Mouse (Mus musculus) urinary bladder, adult 2 months (tissue): ENCODE data around the gene Zfp287. TPM values are rescaled to one million over a fixed set of nuclear protein-coding genes. Genes with fewer than 3 reads are reported as not detected.

ENCODE experiments used
- DNase-seq: peaks from one replicate; pipeline ENCODE4 v3.0.0; 2022; ENCODE audit warnings: low spot score
- polyA plus RNA-seq: library from polyadenylated mRNA; depleted of rRNA; stranded (reverse); fragments of >200 nt; gene quantifications from 2 replicates; pipeline ENCODE4 v1.2.3, GENCODE M21; 2012; rRNA removed

Gene Zfp287
- polyA plus RNA-seq, 1 experiment: 5.4 TPM

DNA sequence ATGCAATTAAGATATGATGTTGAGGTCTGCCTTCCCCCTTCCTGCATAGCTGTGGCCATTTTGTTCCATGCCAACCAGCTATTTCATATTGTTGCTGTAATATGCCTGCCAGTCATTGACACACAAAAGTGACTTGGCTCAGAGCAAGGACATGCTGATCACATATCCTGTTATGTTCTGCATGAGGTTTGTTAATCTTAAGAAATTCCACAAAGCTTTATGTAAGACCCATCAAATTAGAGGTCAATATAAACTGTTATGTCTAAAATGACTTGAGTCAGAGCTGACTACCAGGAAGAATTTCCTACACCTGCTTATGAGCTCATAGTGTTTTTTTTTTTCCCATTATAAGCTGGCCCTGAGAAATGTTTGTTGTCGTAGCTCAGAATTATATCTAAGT, 30.5 kb downstream of the Zfp287 start:
- DNase-seq: no peak

DNA sequence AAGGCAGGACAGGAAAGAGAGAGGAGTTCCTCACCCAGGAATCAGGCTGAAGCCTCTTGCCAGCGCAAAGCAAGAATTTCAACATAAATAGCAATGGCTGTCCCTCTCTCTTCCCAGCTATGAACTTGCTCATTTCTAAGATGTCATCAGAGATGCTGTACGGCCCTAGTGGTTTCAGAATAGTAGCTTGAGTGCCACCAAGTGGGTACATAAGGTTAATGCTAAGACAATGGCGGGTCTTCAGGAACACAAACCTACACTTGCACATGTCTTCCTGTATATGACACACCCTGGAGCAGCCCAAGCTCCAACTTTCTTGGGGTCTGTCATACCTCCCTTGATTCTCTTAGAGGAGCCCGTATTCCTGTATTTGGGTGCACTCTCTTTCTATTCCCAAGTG, 32.0 kb downstream of the Zfp287 start:
- DNase-seq: no peak

DNA sequence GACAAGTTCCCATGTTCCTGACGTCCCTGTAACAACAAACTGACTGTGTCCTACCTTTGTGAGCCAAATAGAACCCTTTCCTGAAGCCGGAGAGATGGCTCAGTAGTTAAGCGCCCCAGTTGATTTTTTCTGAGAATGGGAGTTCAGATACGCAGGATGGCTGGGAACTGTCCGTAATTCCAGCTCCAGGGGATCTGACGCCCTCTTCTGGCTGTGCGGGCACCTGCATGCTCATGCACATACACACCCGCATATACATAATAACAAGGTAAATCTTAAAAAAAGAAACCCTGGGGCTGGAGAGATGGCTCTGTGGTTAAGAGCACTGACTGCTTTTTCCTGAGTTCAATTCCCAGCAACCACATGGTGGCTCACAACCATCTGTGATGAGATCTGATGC, 36.6 kb downstream of the Zfp287 start:
- no peak for DNase-seq

DNA sequence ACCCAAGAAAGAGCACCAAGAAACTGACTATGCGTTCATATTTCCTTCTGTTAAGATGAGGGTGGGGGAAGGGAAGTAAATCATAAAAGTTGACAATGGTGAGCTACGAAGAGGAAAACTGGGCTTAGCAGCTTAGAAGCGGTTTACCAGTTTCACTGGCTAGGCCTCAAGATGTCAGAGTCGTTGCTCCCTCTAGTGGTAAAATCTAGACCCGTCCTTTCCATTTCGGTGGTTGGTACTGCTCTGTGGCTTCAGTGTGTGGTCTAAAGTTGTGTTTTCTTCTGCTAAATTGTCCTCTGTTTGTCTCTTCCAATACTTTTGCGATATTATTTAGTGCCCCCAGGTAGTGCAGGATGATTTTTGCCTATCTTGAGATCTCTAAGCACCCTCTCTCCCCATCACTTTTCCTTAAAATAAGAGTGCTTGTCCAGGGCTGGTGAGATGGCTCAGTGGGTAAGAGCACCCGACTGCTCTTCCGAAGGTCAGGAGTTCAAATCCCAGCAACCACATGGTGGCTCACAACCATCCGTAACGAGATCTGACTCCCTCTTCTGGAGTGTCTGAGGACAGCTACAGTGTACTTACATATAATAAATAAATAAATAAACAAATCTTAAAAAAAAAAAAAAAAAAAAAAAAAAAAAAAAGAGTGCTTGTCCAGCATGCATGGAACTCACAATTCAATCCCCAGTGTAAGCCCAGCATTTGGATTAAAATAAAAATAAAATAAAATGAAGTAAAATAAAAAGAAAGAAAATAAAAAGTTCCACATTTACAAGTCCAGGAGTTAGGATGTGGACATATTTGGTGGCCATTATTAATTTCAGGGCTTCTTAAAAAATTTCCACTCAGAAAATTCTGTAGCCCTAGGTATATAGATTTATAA, 38.2 kb downstream of the Zfp287 start:
- DNase-seq: no peak

DNA sequence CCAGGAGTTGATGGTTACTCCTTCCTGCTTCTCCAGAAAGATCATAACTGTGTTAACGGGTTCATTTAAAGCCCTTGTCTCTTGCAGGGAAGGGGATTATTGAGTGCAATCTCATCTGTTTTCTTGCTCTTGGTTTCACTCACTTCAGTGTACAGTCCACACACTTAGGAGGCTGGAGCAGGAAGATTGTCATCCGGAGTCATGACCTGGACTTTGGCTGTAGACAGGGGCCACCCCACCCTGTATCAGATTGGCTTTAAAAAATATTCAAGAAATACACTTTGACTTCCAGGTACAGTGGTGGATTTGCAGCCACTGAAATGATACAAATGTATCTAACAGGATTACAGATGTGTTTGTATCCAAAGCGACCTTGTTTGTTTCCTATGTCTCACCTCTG, 40.1 kb downstream of the Zfp287 start:
- no peak for DNase-seq

DNA sequence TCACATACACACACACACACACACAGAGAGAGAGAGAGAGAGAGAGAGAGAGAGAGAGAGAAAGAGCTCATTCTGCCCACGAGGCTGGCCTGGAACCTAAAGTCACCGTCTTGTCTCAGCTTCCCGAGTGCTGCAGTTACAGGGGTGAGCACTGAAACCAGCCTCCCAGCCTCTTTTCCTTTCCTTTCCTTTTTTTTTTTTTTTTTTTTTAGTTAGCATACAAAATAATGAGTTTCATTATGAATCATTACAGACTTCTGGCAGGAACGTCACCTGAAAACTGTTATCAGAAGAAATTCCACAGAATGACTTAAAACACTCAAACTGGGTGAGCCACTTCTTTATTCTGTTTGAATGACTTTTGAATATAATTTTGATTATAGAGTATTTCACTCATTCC, 51.8 kb downstream of the Zfp287 start:
- DNase-seq: no peak

DNA sequence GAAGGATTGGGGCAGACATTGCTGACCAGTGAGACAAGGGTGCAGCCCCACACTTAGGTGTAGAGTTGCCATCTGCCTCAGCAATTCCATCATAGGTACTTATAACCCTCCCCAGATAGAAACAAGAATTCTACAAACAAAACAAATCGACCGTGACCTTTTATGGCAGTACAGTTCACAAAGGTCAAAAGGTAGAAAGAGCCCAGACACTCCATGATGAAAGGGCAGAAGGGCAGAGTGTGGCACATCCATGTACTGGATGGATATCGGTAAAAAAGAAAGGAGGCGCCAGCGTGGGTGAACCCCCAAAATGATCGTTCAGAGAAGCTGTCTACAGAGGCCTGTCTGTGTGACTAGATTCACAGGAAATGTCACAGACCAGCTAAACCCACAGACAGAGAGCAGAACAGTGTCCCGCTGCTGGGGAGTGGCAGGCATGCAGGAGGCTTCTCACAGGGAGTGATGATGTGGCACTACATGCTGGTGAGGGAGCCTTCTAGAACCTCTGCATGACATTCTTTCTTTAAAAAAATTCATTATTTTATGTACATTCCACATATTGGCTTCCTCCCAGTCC, 52.8 kb downstream of the Zfp287 start:
- no peak for DNase-seq

- no peak for DNase-seq
Measured at GRCm38 (mm10) chr11:62676290-62676596, 55.5 kb downstream of the Zfp287 start.

DNA sequence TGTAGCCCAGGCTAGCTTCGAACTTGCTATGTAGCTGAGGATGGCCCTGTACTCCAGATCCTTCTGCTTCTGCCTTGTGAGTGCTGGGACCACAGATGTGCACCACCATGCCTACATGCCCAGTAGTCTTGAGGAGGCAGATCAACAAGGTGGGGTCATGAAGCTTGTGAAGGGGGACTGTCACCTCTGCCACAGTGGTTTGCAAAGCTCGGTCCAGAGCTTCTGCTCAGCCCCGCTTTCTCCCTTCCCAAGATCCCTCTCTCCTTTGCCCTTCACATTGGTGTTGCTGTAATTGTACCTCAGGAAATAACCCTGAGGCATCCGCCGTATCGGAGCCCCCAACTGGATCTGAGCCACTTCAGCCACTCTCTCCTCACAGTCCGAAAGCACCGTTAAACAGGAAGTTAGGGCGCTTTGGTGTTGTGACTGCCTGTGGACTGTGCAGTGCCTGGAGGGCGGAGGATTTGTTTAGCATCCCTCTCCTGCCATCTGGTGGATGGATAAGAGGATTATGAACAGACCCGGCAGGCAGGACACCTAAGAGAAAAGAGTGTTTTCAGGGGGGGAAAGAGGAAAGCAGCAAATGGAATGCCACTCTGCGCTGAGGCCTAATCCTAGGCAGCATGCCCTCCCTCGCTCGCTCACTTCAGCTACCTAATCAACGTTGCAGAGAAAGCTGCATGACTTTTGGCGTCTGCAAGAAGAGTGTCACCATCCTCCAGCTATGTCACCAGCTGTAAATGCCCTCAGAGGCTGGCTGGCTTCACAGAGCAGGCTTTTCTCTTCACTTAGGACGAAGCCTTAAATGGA, 56.0 kb downstream of the Zfp287 start:
- DNase-seq: no peak

- no peak for DNase-seq
Measured at GRCm38 (mm10) chr11:62670006-62670405, 61.7 kb downstream of the Zfp287 start.

DNA sequence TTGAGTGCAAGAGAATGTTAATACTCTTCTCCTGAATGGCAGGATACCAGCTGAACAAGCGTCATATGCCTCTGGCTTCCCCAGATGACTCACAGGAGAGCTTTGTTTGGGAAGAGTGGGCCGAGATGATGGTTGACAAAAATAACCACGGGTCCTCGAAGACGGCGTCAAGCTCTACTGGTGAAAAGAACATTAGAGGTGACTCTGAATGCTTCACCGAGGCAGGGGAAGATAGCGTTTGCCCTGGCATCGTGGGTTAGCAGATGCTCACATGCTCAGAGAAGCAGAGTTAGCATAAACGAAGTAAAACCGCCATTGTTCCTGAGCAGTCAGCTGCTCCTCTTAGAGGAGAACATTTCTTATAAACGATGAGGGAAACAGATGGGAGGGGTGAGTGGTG, 62.2 kb downstream of the Zfp287 start:
- DNase-seq: no peak

- no peak for DNase-seq
Measured at GRCm38 (mm10) chr11:62668986-62669385, 62.7 kb downstream of the Zfp287 start.

GRCm38 (mm10) chr11:62664250-62664649, 67.5 kb downstream of the Zfp287 start:
- DNase-seq: no peak

DNA sequence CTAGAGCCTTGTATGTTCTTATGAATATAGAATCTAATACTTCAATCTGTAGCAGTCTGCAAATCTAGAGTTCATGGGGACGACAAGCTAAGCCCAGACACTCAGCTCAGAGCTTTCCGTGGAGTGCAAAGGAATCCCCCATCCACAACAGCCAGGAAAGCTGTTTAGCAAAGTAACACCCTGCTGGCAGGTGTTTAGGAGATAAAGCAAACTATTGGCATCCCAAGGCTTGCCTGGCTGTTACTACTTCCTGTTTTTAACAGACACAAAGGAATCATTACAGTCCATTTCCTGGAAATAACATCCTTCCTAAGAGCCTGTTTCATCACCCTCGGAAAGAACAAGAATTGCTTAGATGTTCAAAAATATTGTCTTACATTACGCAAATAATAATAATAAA, 70.8 kb downstream of the Zfp287 start:
- no peak for DNase-seq

DNA sequence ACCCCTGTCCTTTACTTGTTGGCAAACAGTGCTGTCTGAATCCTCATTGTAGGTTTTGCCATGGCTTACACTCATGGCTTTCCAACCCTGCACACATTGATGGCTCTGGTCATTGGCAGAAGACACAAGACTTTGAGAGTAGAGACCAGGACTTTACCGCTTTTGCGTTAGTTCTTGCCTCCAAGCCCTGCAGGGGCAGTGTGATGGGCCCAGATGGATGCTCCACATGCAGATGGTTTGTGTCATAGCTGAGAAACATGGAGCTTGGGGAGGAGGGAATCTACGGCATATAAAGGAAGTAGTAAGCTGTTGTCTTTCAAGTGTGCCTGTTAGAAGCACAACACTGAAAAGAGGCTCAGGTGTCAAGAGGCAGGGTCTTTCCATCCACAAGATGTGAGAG, 79.6 kb downstream of the Zfp287 start:
- no peak for DNase-seq

- no peak for DNase-seq
Measured at GRCm38 (mm10) chr11:62651563-62651962, 80.1 kb downstream of the Zfp287 start.

Other genes with a start within 250 kb of the Zfp287 start
- gene Cenpv, start 192.6 kb downstream of the Zfp287 start, polyA plus RNA-seq: 30.7 and 38.1 TPM in 2 replicates
- gene Ubb, start 180.7 kb downstream of the Zfp287 start, polyA plus RNA-seq: 2,108 and 2,141 TPM in 2 replicates
- gene Trpv2, start 157.4 kb downstream of the Zfp287 start, polyA plus RNA-seq: 52.6 and 62.0 TPM in 2 replicates
- 14.0 and 15.4 TPM in 2 replicates for gene Lrrc75a, start 83.4 kb downstream of the Zfp287 start, polyA plus RNA-seq
- gene Mmgt2, start 83.2 kb downstream of the Zfp287 start, polyA plus RNA-seq: 73.5 and 89.4 TPM in 2 replicates
- not detected in 2 replicates for gene Gm10428, start 21.2 kb upstream of the Zfp287 start, polyA plus RNA-seq
- 5.4 and 5.5 TPM in 2 replicates for gene Zfp286, start 57.6 kb upstream of the Zfp287 start, polyA plus RNA-seq
- 23.3 and 33.0 TPM in 2 replicates for gene Trim16, start 88.3 kb upstream of the Zfp287 start, polyA plus RNA-seq
- gene Fbxw10, start 115.2 kb upstream of the Zfp287 start, polyA plus RNA-seq: 0.77 and 1.6 TPM in 2 replicates
- gene Tvp23b, start 147.6 kb upstream of the Zfp287 start, polyA plus RNA-seq: 44.5 and 51.3 TPM in 2 replicates
- 0.10 and 0.28 TPM in 2 replicates for gene Cdrt4, start 219.3 kb upstream of the Zfp287 start, polyA plus RNA-seq